Mouse (Mus musculus) inflammation-experienced regulatory T-cells, adult 16 weeks (primary cell): ENCODE data around the gene Cyb5d2. TPM values are rescaled to one million over a fixed set of nuclear protein-coding genes. Genes with fewer than 3 reads are reported as not detected.

Experiments
- polyA plus RNA-seq: library from polyadenylated mRNA; unstranded; fragments of 100-300 nt; shearing (Covaris generic); gene quantifications from one replicate; pipeline ENCODE4 v1.2.1, GENCODE M21; 2017

The Cyb5d2 gene
- polyA plus RNA-seq = 11.5 TPM

DNA sequence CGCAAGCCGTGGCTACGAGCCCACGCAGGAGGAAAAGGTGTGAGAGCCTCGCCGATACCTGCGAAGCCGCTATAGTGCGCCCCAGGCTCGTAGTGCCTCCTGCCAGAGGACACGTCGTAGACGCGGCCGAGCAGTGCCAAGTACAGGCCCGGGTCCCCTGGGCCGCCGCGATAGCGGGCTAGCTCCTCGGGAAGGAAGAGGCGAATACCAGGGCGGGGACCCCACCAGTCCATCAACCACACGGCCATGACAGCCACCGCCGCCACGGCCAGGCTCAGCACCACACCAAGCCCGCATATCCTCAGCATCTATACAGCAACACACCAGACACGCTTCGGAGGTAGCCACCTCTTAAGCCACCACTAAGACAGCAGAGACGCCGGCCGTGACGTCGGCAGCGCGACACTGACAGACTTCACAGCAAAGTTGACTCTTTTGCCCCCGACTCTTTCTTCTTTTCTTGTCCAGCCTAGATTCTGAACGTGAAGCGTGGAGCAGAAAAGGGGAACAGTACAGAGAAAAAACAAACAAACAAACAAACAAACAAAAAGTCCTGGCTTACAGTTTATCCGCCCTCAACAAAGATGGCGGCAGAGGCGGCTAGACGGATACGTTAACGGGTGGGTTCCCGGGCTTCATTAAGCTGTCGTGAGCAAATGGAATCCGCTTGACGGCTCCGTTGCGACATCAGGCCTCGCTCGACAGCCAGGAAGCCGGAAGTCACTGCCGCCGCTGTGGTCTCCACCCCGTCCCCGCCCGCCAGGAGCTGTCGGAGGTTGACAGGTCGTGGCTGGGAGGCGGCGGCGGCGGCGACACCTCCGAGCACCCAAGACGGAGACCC is at the start of gene Cyb5d2, which contains the start of gene Zzef1:
TSS of gene Cyb5d2 (minus strand) at position 688 of the 841 bp plus-strand sequence.
TSS of gene Zzef1 (plus strand) at position 772 of the 841 bp plus-strand sequence.

Other genes starting within 250 kb of the Cyb5d2 start
- 0.76 TPM for gene Spns3, start 245.6 kb downstream of the Cyb5d2 start, polyA plus RNA-seq
- 67.1 TPM for gene Ube2g1, start 188.9 kb downstream of the Cyb5d2 start, polyA plus RNA-seq
- 77.0 TPM for gene Ankfy1, start 106.1 kb downstream of the Cyb5d2 start, polyA plus RNA-seq
- 17.4 TPM for gene Zzef1, start 84 bp upstream of the Cyb5d2 start, polyA plus RNA-seq
- gene Atp2a3, start 165.0 kb upstream of the Cyb5d2 start, polyA plus RNA-seq = 310 TPM
- gene P2rx1, start 203.0 kb upstream of the Cyb5d2 start, polyA plus RNA-seq = 0.24 TPM
- gene Camkk1, start 222.9 kb upstream of the Cyb5d2 start, polyA plus RNA-seq = 15.4 TPM